Comparison of ENCODE assay signal across 8 mouse cellular contexts in genomic region chr14:76623371-76623988, GRCm38 (mm10).
DNase-seq lines count a peak whose midpoint lies in the region; ATAC-seq and TF ChIP-seq lines count a peak whose summit lies in the region.

No protein-coding gene starts in this region.

- TF ChIP-seq CTCF in liver, adult 2 months (IDR thresholded peaks at IDR 0.05; ENCODE audit: low read depth, low read length), result no peak
- TF ChIP-seq CTCF in olfactory bulb, adult 2 months (IDR thresholded peaks at IDR 0.05; ENCODE audit: insufficient read depth, low read depth, low read length), result no peak

- H3K4me3 ChIP-seq in liver, adult 2 months (ENCODE audit: insufficient read depth, low read depth, low read length), result no peak overlapping the region
- H3K4me3 ChIP-seq in forebrain, embryonic 15.5 days, result no peak overlapping the region
- H3K4me3 ChIP-seq in olfactory bulb, adult 2 months (ENCODE audit: insufficient read depth, low read depth, low read length), result no peak overlapping the region

- H3K27ac ChIP-seq in liver, adult 2 months (replicated peaks; ENCODE audit: insufficient read depth, low read depth, low read length), result no peak overlapping the region
- H3K27ac ChIP-seq in forebrain, embryonic 15.5 days (replicated peaks), result peak overlapping the region; percentile 73
- H3K27ac ChIP-seq in olfactory bulb, adult 2 months (ENCODE audit: insufficient read depth, low read depth, low read length), result peak overlapping the region; percentile 20; the same call in 1 of the 2 replicates

- no peaks in the 10 kb centered on the region for H3K79me2 ChIP-seq in liver, adult 2 months (ENCODE audit: control insufficient read depth, insufficient read depth, low read length)

- H3K9me3 ChIP-seq in forebrain, embryonic 15.5 days, result no peaks in the 10 kb centered on the region

- H3K36me3 ChIP-seq in liver, adult 2 months (ENCODE audit: control insufficient read depth, insufficient read depth, low read length), result no peaks in the 10 kb centered on the region
- H3K36me3 ChIP-seq in forebrain, embryonic 15.5 days, result no peaks in the 10 kb centered on the region

- no peak for TF ChIP-seq POLR2A in liver, adult 2 months (IDR thresholded peaks at IDR 0.05; ENCODE audit: extremely low read depth, insufficient read depth, low read length)
- TF ChIP-seq POLR2A in olfactory bulb, adult 2 months (IDR thresholded peaks at IDR 0.05; ENCODE audit: insufficient read depth, low read depth, low read length), result no peak

- ATAC-seq in forebrain, embryonic 15.5 days (replicated peaks), result no peak

- 0 out of 2 replicates have a peak overlapping the region, but pooled peaks have one; percentile 5 for H3K4me2 ChIP-seq in forebrain, embryonic 15.5 days (replicated peaks)

- no peaks in the 10 kb centered on the region for H3K4me1 ChIP-seq in liver, adult 2 months (ENCODE audit: control insufficient read depth, insufficient read depth, low read length)
- H3K4me1 ChIP-seq in forebrain, embryonic 15.5 days, result peaks cover 53% of the 10 kb centered on the region
- peaks cover 31% of the 10 kb centered on the region for H3K4me1 ChIP-seq in olfactory bulb, adult 2 months (ENCODE audit: control insufficient read depth, insufficient read depth, low read length)

- H3K27me3 ChIP-seq in liver, adult 2 months (ENCODE audit: control insufficient read depth, insufficient read depth, low read length), result no peaks in the 10 kb centered on the region
- no peaks in the 10 kb centered on the region for H3K27me3 ChIP-seq in forebrain, embryonic 15.5 days

- 47% methylated on average over 10 of the region's 10 CpGs for WGBS in liver, adult 2 months
- 31% methylated on average over 10 of the region's 10 CpGs for WGBS in forebrain, embryonic 15.5 days
- WGBS in olfactory bulb, adult 2 months, result 49% methylated on average over 10 of the region's 10 CpGs

- peak; percentile 76 for DNase-seq in liver, adult 2 months (ENCODE audit: extremely low read depth, low read depth, low spot score)
- no peak for DNase-seq in liver
- peak; percentile 75 to 83 for DNase-seq in lung, adult 18-20 months
- no peak for DNase-seq in adrenal gland, postnatal 25 days
- no peak for DNase-seq in layer of hippocampus, postnatal 10 days (ENCODE audit: low spot score in 2 of 2)
- DNase-seq in right cerebral cortex, postnatal 36 days (ENCODE audit: low spot score in 2 of 2), result no peak

- H3K9ac ChIP-seq in liver, adult 2 months (ENCODE audit: low read depth, low read length), result no peak overlapping the region
- no peak overlapping the region for H3K9ac ChIP-seq in forebrain, embryonic 15.5 days (replicated peaks)

Comparison
In these comparisons a context has a peak if more than half of its experiments do, and no peak if none do; other contexts are left out.
1. DNase-seq: peak in liver, adult 2 months (single experiment) and lung, adult 18-20 months (2 of 2); none in liver (single experiment), adrenal gland, postnatal 25 days (single experiment), layer of hippocampus, postnatal 10 days (0 of 2) and right cerebral cortex, postnatal 36 days (0 of 2).